Mouse (Mus musculus): ENCODE measurements around the gene Gm6268.

- TF ChIP-seq CTCF (IDR thresholded peaks at IDR 0.05; ENCODE audit: low read depth) (no peak), EP300 (IDR thresholded peaks at IDR 0.05; ENCODE audit: low read depth) (no peak)
Measured at GRCm38 (mm10) chrX:36389971-36390370, 11.1 kb upstream of the Gm6268 start.
